Mouse (Mus musculus): ENCODE results near the gene 1700061G19Rik. TPM values are rescaled to one million over a fixed set of nuclear protein-coding genes. Genes with fewer than 3 reads are reported as not detected.
A peak's percentile ranks its signal among the peaks of the same experiment; 100 is the strongest.

1700061G19Rik gene
- total RNA-seq (2014; rRNA removed) (0.14 TPM in 1 of 2 replicates, not detected in the other), polyA plus RNA-seq (2015; fragmentation: Nextera tagmentation; extraction: Ambion mirVana) (0.15 and 0.48 TPM in 2 replicates)

- DNase-seq (no peak), ATAC-seq (no peak)
- Histone ChIP-seq H3K36me3 (ENCODE audit: insufficient read depth) (no peaks in the 10 kb centered on the region), H3K9me3 (ENCODE audit: low read length) (no peaks in the 10 kb centered on the region), H3K27ac (ENCODE audit: low read depth, low read length) (no peak within 1 kb of the TSS), H3K4me2 (ENCODE audit: low read depth) (no peak within 1 kb of the TSS), H3K27me3 (ENCODE audit: insufficient read depth, low read length) (no peaks in the 10 kb centered on the region), H3K9ac (no peak within 1 kb of the TSS), H3K4me3 (ENCODE audit: low read depth, low read length) (no peak within 1 kb of the TSS), H3K4me1 (ENCODE audit: insufficient read depth) (no peaks in the 10 kb centered on the region)
- WGBS = 91% methylated on average over 12 of the region's 12 CpGs
- TF ChIP-seq CTCF (IDR thresholded peaks at IDR 0.05; ENCODE audit: low read depth) = no peak
Measured at GRCm38 (mm10) chr17:56874936-56875651, at the start of gene 1700061G19Rik. TSS of gene 1700061G19Rik (plus strand) at chr17:56875477.

DNA sequence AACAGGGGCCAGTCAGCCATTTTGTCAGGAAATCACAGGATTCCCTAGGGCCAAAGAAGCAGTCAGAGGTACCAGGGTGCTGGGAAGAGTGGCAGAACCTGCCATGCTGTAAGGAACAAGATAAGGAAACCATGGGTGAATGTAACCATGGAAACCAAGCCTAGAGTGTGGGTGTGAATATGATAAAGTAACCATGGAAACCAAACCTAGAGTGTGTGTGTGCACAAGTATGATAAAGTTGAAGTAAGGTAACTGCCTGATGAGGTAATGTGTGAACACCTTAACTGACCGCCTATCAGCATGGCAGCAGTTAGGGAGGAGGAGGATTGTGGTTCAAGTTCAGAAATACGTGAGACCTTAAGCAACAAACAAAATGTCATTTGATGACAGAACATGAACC lies 48.6 kb upstream of the 1700061G19Rik start:
- Histone ChIP-seq H3K27ac (ENCODE audit: low read depth, low read length) (no peak overlapping the region), H3K4me3 (ENCODE audit: low read depth, low read length) (no peak overlapping the region), H3K9ac (no peak overlapping the region), H3K36me3 (ENCODE audit: insufficient read depth) (no peaks in the 10 kb centered on the region), H3K4me2 (ENCODE audit: low read depth) (no peak overlapping the region), H3K4me1 (ENCODE audit: insufficient read depth) (0 out of 2 replicates have a peak, but pooled peaks cover 10% of the 10 kb centered on the region), H3K9me3 (ENCODE audit: low read length) (no peaks in the 10 kb centered on the region), H3K27me3 (ENCODE audit: insufficient read depth, low read length) (peaks cover 11% of the 10 kb centered on the region; the same call in 1 of the 2 replicates)
- DNase-seq (peak; percentile 57), ATAC-seq (no peak)
- 82% methylated on average over 2 of the region's 2 CpGs for WGBS
- no peak for TF ChIP-seq CTCF (IDR thresholded peaks at IDR 0.05; ENCODE audit: low read depth)

GRCm38 (mm10) chr17:56829171-56829570 lies 46.1 kb upstream of the 1700061G19Rik start:
- ATAC-seq = no peak
- Histone ChIP-seq H3K4me3 (ENCODE audit: low read depth, low read length) (peak overlapping the region; percentile 60), H3K9me3 (ENCODE audit: low read length) (no peaks in the 10 kb centered on the region), H3K27ac (ENCODE audit: low read depth, low read length) (no peak overlapping the region), H3K36me3 (ENCODE audit: insufficient read depth) (no peaks in the 10 kb centered on the region), H3K27me3 (ENCODE audit: insufficient read depth, low read length) (peaks cover 11% of the 10 kb centered on the region; the same call in 1 of the 2 replicates), H3K4me1 (ENCODE audit: insufficient read depth) (0 out of 2 replicates have a peak, but pooled peaks cover 10% of the 10 kb centered on the region), H3K9ac (no peak overlapping the region), H3K4me2 (ENCODE audit: low read depth) (peak overlapping the region; percentile 67)
- 32% methylated on average over 11 of the region's 11 CpGs for WGBS
- no peak for DNase-seq
- TF ChIP-seq CTCF (IDR thresholded peaks at IDR 0.05; ENCODE audit: low read depth) = no peak

- WGBS = under 1% methylated on average over 27 of the region's 27 CpGs
- Histone ChIP-seq H3K27me3 (ENCODE audit: insufficient read depth, low read length) (peaks cover 11% of the 10 kb centered on the region; the same call in 1 of the 2 replicates), H3K9ac (peak overlapping the region; percentile 36; the same call in 1 of the 2 replicates), H3K4me1 (ENCODE audit: insufficient read depth) (0 out of 2 replicates have a peak, but pooled peaks cover 10% of the 10 kb centered on the region), H3K27ac (ENCODE audit: low read depth, low read length) (no peak overlapping the region), H3K9me3 (ENCODE audit: low read length) (no peaks in the 10 kb centered on the region), H3K36me3 (ENCODE audit: insufficient read depth) (no peaks in the 10 kb centered on the region), H3K4me3 (ENCODE audit: low read depth, low read length) (peak overlapping the region; percentile 60), H3K4me2 (ENCODE audit: low read depth) (peak overlapping the region; percentile 67)
- peak; percentile 25 for DNase-seq
- ATAC-seq = no peak
- TF ChIP-seq CTCF (IDR thresholded peaks at IDR 0.05; ENCODE audit: low read depth) = no peak
Measured at GRCm38 (mm10) chr17:56829795-56830194, 45.5 kb upstream of the 1700061G19Rik start.

DNA sequence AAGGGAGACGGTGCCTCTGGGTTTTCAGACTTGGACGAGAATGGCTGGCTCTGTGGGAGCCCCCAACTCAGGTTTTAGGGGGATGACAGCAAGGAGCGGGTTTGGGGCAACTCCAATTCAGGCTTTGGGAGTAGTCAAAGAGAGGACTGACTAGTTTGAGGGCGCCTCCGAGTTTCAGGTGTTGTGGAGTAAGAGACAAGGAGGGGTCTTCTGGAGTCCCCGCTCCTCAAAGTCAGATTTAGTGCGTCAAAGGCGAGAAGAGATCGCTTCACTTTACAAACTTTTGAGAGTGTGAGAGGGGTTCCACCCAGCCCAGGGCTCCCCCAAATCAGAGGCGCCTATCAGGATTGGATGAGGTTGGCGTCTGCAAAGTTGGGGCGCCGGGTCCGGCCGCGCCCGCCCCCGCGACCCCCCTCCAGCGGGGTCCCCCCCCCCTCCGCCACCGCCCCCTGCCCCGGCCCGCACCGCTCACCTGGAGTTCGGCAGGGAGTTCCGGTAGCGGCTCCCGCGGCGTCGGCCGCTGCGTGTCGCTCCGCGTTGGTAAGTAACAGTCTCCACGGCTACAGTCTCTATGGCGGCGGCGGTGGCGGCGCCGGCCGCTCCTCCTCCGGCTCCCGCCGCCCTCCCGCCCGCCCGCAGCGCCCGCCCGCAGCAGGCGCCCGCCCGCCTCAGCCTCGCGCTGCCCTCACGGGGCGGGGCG lies 44.7 kb upstream of the 1700061G19Rik start, which contains the start of gene Rfx2:
Rfx2 (minus strand) TSS at position 603 of the 700 bp plus-strand sequence.
- Histone ChIP-seq H3K36me3 (ENCODE audit: insufficient read depth) (no peaks in the 10 kb centered on the region), H3K27ac (ENCODE audit: low read depth, low read length) (no peak within 1 kb of the TSS), H3K9me3 (ENCODE audit: low read length) (no peaks in the 10 kb centered on the region), H3K9ac (peak within 1 kb of the TSS; percentile 36), H3K4me3 (ENCODE audit: low read depth, low read length) (peak within 1 kb of the TSS; percentile 60), H3K27me3 (ENCODE audit: insufficient read depth, low read length) (peaks cover 11% of the 10 kb centered on the region; the same call in 1 of the 2 replicates), H3K4me2 (ENCODE audit: low read depth) (peak within 1 kb of the TSS; percentile 67), H3K4me1 (ENCODE audit: insufficient read depth) (0 out of 2 replicates have a peak, but pooled peaks cover 10% of the 10 kb centered on the region)
- DNase-seq (peak; percentile 11), ATAC-seq (no peak)
- under 1% methylated on average over 29 of the region's 62 CpGs for WGBS
- no peak for TF ChIP-seq CTCF (IDR thresholded peaks at IDR 0.05; ENCODE audit: low read depth)

DNA sequence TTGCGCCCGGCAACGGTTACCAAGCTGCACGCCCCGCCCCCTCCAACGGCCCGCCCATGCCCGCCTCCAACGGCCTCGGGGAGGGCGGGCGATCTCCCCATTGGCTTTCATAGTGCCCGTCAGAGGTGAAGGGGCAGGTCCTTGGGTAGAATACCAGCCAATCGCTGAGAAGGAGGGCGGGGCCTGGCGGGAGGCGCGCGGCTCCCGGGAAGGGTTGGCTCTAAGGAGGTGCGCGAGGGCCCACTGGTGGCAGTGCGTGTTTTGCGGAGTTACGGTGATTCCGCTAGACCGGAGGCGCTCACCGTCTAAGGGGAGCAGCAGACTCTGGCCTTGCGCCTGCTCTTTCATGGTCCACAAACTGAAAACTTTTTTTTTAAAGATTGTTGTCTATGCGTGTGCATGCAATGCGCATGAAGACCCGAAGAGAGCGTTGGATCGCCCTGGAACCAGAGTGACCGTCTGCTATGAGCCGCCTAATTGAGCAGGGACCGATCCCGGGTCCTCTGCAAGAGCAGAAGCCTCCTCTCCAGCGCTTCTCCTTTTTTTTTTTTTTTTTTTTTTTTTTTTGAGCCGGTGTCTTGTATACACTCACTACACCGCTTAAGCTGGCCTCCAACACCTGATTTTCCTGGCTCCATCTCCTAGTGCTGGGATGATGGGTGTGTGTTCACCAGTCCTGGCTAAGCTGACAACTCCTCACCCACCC lies 44.0 kb upstream of the 1700061G19Rik start:
- H3K9me3 ChIP-seq (ENCODE audit: low read length) = no peaks in the 10 kb centered on the region
- H3K36me3 ChIP-seq (ENCODE audit: insufficient read depth) = no peaks in the 10 kb centered on the region
- H3K4me1 ChIP-seq (ENCODE audit: insufficient read depth) = 0 out of 2 replicates have a peak, but pooled peaks cover 9% of the 10 kb centered on the region
- peak overlapping the region; percentile 67 for H3K4me2 ChIP-seq (ENCODE audit: low read depth)
- whole genome bisulfite sequencing = under 1% methylated on average over 42 of the region's 42 CpGs
- H3K9ac ChIP-seq = no peak overlapping the region
- H3K4me3 ChIP-seq (ENCODE audit: low read depth, low read length) = peak overlapping the region; percentile 60
- DNase-seq = peak; percentile 99
- peak; percentile 96 for ATAC-seq
- peaks cover 11% of the 10 kb centered on the region; the same call in 1 of the 2 replicates for H3K27me3 ChIP-seq (ENCODE audit: insufficient read depth, low read length)
- H3K27ac ChIP-seq (ENCODE audit: low read depth, low read length) = no peak overlapping the region
- peak; percentile 70 for TF ChIP-seq CTCF (IDR thresholded peaks at IDR 0.05; ENCODE audit: low read depth)
